Mouse (Mus musculus) ES-Bruce4 (cell line): ENCODE measurements around the gene Sik3.

Experiments
- CTCF ChIP-seq: IDR thresholded peaks from one replicate; pipeline ENCODE4 v1.8.1; 2011; ENCODE audit warnings: low read depth, low read length
- EP300 ChIP-seq: IDR thresholded peaks from 2 replicates; pipeline ENCODE4 v1.6.1; 2011; ENCODE audit warnings: low read depth, low read length; ENCODE audit not compliant: insufficient read depth

- TF ChIP-seq CTCF = no peak
- no peak for TF ChIP-seq EP300
Observed at GRCm38 (mm10) chr9:46013616-46014015, 996 bp downstream of the Sik3 start.
